Mouse (Mus musculus) naive thymus-derived CD4-positive, alpha-beta T cell, adult 2 months (primary cell): ENCODE data around the gene Cadm3.
A peak's percentile ranks its signal among the peaks of the same experiment; 100 is the strongest.

Experiments used
- DNase-seq: peaks from one replicate; pipeline ENCODE4 v3.0.0-alpha.2; 2011; ENCODE audit warnings: low read depth

The Cadm3 gene

GRCm38 (mm10) chr1:173357799-173358198, 9.7 kb downstream of the Cadm3 start:
- no peak for DNase-seq

- no peak for DNase-seq
Measured at GRCm38 (mm10) chr1:173356699-173357098, 10.8 kb downstream of the Cadm3 start.

- no peak for DNase-seq
Measured at GRCm38 (mm10) chr1:173355107-173355846, 12.2 kb downstream of the Cadm3 start.

GRCm38 (mm10) chr1:173350372-173350957, 17.0 kb downstream of the Cadm3 start, which contains the start of gene Aim2:
Gene Aim2 (plus strand): TSS chr1:173350879.
- no peak for DNase-seq

- DNase-seq, result peak; percentile 41
Measured at GRCm38 (mm10) chr1:173349946-173350345, 17.5 kb downstream of the Cadm3 start.

- DNase-seq, result no peak
Measured at GRCm38 (mm10) chr1:173349192-173349591, 18.3 kb downstream of the Cadm3 start.

- no peak for DNase-seq
Measured at GRCm38 (mm10) chr1:173348527-173348926, 19.0 kb downstream of the Cadm3 start.

- DNase-seq, result no peak
Measured at GRCm38 (mm10) chr1:173345112-173345511, 22.4 kb downstream of the Cadm3 start.

GRCm38 (mm10) chr1:173343934-173344333, 23.6 kb downstream of the Cadm3 start:
- DNase-seq, result no peak

- DNase-seq, result no peak
Measured at GRCm38 (mm10) chr1:173342425-173342824, 25.1 kb downstream of the Cadm3 start.

- DNase-seq, result peak; percentile 74
Measured at GRCm38 (mm10) chr1:173339543-173339942, 28.0 kb downstream of the Cadm3 start.

- no peak for DNase-seq
Measured at GRCm38 (mm10) chr1:173337008-173337407, 30.5 kb downstream of the Cadm3 start.

GRCm38 (mm10) chr1:173335903-173336302, 31.6 kb downstream of the Cadm3 start:
- DNase-seq, result no peak

GRCm38 (mm10) chr1:173333312-173334253, 33.9 kb downstream of the Cadm3 start, which contains the start of gene Ackr1:
Gene Ackr1 (minus strand): TSS chr1:173333750.
- DNase-seq, result no peak

- DNase-seq, result no peak
Measured at GRCm38 (mm10) chr1:173332418-173332817, 35.1 kb downstream of the Cadm3 start.

GRCm38 (mm10) chr1:173329743-173330142, 37.8 kb downstream of the Cadm3 start:
- no peak for DNase-seq

- DNase-seq, result no peak
Measured at GRCm38 (mm10) chr1:173329185-173329584, 38.3 kb downstream of the Cadm3 start.

GRCm38 (mm10) chr1:173328446-173328845, 39.0 kb downstream of the Cadm3 start:
- no peak for DNase-seq

GRCm38 (mm10) chr1:173326552-173326951, 40.9 kb downstream of the Cadm3 start:
- no peak for DNase-seq

GRCm38 (mm10) chr1:173325395-173325794, 42.1 kb downstream of the Cadm3 start:
- DNase-seq, result no peak

GRCm38 (mm10) chr1:173324961-173325360, 42.5 kb downstream of the Cadm3 start:
- DNase-seq, result no peak

- DNase-seq, result peak; percentile 37
Measured at GRCm38 (mm10) chr1:173323839-173324585, 43.5 kb downstream of the Cadm3 start.
